Mouse (Mus musculus) adrenal gland, postnatal 4 days (tissue): ENCODE data around the gene Vmn1r155. TPM values are rescaled to one million over a fixed set of nuclear protein-coding genes. Genes with fewer than 3 reads are reported as not detected.
"Not testable (repeated sequence)": the region's sequence is repeated elsewhere in the genome, so short reads cannot be mapped to it uniquely, and the experiment has no call there.

ENCODE experiments used
- DNase-seq, 2 experiments: peaks; one replicate each; pipeline ENCODE4 v3.0.0; 2021 to 2022; ENCODE audit warnings: low spot score in 2 of 2, mixed read lengths in 2 of 2
- long read RNA-seq, 2 experiments: library from polyadenylated mRNA; stranded (forward); transcript quantifications; one replicate each; pipeline ENCODE4 v2.0.0; 2021
- total RNA-seq, 2 experiments: library from RNA; stranded (reverse); gene quantifications; 2 replicates each; pipeline ENCODE4 v1.2.3; 2021

Gene Vmn1r155
- total RNA-seq: not detected
- long read RNA-seq, experiment 1: 0 reads
- long read RNA-seq, experiment 2: 0 reads

GRCm38 (mm10) chr7:22657718-22658117 is at the start of gene Vmn1r155:
Vmn1r155 (plus strand) TSS chr7:22658018.
- DNase-seq: not testable (repeated sequence)

GRCm38 (mm10) chr7:22692217-22692616 is 34.4 kb downstream of the Vmn1r155 start, which contains the start of gene Gm8693:
Gm8693 (minus strand) TSS chr7:22692317.
- not testable (repeated sequence) for DNase-seq

Other genes with a start within 250 kb of the Vmn1r155 start
- gene Vmn1r148, start 244.4 kb upstream of the Vmn1r155 start, total RNA-seq: not detected
- not detected for gene Vmn1r149, start 219.8 kb upstream of the Vmn1r155 start, total RNA-seq
- gene Gm10665, start 193.9 kb upstream of the Vmn1r155 start, total RNA-seq: not detected
- not detected for gene Vmn1r151, start 158.3 kb upstream of the Vmn1r155 start, total RNA-seq
- gene Vmn1r152, start 135.1 kb upstream of the Vmn1r155 start, total RNA-seq: not detected
- gene Gm8677, start 123.1 kb upstream of the Vmn1r155 start, total RNA-seq: not detected
- gene Gm4201, start 92.7 kb upstream of the Vmn1r155 start, total RNA-seq: not detected
- not detected for gene Gm4565, start 69.9 kb upstream of the Vmn1r155 start, total RNA-seq
- not detected for gene Gm8693, start 34.3 kb downstream of the Vmn1r155 start, total RNA-seq
- not detected for gene Gm4567, start 61.7 kb downstream of the Vmn1r155 start, total RNA-seq
- not detected for gene Vmn1r157, start 103.7 kb downstream of the Vmn1r155 start, total RNA-seq
- not detected for gene Vmn1r158, start 132.8 kb downstream of the Vmn1r155 start, total RNA-seq
- not detected for gene Vmn1r159, start 185.6 kb downstream of the Vmn1r155 start, total RNA-seq
- not detected for gene Vmn1r160, start 213.2 kb downstream of the Vmn1r155 start, total RNA-seq